Mouse (Mus musculus) cerebellum, adult 11 months (tissue): Measurements from ENCODE around the gene Icam2.
"Not testable (repeated sequence)": the region's sequence is repeated elsewhere in the genome, so short reads cannot be mapped to it uniquely, and the experiment has no call there.

ENCODE experiments used
- DNase-seq: peaks from one replicate; pipeline ENCODE4 v3.0.0; 2022

The Icam2 gene

DNA sequence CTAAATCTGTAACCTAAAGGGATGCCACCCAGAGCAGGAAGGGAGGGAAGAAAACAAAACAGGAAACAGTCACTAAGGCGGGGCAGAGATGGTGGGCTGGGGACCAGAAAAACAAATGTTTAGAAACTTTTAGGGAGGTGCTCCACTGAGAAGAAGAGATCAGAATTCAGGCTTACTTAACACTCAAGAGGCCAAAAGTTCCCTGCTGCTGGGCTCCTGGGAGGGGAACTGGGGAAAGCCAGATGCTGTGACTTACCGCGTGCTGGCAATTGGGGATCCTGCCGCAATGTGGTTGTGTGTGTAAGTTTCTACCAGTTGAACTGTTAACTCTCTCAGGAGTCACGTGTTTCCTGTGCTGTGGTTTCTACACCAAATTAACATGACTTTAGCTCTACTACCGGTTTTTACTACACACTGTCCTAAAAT lies at the start of gene Icam2:
Gene Icam2 (minus strand): TSS at position 285 of the 426 bp plus-strand sequence.
- DNase-seq = no peak

DNA sequence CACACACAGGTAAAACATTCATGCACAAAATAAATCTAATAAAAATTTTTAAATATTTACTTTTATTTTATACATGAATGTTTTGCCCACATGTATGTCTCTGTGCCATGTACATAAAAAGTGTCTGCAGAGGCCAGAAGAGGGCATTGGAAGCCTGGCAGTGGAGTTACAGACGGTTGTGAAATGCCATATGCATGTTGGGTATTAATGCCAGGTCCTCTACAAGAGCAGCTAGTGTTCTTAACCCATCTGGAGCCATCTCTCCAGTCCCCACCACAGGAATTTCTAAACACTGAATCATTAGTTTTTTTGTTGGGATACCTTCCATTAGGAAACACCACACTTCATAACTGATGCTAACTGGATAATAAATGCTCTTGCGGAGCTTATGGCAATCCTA lies 49.7 kb upstream of the Icam2 start:
- no peak for DNase-seq

DNA sequence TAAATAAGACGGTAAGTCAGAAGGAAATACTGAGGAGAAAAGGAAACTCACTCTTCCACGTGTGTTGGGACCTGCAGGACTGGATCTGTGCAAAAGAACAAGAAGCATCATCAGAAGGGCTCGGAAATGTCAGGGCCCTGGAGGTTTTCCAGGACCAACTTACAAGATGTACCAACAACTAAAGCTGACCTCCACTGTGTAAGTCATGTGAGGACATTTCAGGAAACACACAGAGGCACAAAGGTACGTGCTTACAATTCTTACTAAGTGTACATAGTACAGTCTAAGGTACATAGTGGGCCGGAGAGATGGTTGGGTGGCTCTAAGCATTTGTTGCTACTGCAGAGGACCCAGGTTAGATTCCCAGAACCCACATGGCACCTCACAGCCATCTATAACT lies 49.2 kb upstream of the Icam2 start:
- DNase-seq = no peak

DNA sequence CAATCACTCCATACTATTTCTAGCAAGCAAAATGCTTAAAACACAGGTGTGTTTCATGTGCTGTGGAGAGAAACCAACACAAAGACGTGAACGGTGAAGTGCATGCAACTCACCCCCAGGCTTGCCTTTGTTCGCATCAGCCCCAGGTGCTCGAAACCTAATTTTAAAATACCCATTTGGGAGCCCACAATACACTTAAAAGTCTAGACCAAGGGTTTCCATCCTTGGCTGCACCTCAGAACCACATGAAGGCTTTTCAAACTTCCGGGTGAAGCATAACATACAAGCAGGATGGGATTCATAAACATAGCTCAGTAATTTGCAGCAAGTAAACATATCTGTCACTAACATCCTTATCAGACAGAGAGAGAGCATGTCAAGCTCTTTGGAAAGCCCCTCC lies 42.5 kb upstream of the Icam2 start:
- no peak for DNase-seq

DNA sequence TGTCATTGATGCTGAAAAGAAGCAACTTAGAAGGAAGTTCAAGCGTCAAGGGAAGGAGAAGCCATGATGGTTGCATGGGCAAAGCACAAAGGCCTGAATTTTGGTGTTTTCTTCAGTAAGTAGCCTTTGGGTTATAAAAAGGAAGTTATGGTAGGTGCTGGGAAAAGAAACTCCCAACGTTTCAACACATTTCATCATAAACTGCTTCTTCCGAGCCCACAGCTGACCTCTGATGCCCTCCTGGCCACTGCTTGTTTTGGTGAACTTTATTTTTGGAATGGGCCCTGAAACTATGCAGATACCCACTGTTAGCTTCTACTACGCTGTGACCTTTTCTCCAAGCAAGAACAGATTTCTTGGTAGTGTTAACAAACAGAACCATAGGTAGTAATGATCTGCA lies 41.8 kb upstream of the Icam2 start:
- no peak for DNase-seq

DNA sequence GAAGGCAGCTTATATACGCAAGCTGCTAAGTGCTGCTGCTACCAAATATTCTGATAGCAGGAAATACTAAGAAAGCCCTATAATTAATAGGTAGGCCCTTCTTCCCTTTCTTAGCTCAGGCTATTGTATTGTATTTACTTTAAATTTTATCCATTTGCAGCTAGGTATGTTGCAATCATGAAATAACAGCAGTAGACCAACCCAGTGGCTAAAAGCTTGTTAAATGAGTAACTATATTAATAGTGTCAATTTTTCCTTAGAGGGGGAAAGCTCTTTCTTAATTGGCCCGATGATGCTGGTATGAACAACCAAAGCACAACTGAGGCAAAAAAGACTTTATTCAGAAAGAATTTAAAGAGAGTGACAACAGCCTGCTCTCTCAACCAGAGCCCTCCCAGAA lies 40.7 kb upstream of the Icam2 start:
- DNase-seq = no peak

DNA sequence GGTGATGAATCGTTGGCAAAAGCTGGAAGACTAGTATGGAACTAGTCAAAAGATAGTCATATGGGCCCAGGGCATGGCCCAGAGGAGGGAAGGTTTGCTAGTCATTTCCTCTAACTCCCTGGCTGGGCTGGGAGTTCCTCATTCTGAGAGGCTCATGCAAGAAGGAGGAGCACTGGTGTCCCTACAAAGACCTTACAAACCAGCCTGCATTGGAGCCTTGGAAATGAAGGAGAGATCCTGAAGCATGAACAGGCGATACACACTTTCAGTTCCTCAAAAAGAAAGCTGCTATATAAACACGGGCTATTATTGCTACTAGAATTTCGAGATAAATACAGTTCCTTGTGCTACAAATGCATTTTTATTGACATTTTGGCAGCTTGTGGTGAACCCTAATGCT lies 40.2 kb upstream of the Icam2 start:
- no peak for DNase-seq

DNA sequence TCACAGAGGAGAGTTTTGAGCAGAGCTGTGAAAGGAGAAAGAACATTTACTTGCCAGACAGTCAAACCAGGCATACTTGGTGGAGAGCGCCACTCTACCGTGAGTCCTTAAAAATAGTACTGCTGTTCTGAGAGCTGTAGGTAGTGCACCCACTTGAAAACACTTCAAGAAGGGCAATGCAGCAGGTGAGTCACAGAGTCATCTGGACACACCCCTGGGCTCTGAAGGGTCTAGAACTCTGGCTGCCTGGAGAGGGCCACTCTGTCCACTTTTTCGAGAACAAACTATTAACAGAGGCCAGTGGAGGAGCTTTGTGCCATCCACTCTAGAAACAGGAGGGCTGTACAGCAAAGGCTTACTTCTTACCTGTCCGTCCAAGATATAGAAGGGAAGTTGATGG lies 38.6 kb upstream of the Icam2 start:
- DNase-seq = no peak

DNA sequence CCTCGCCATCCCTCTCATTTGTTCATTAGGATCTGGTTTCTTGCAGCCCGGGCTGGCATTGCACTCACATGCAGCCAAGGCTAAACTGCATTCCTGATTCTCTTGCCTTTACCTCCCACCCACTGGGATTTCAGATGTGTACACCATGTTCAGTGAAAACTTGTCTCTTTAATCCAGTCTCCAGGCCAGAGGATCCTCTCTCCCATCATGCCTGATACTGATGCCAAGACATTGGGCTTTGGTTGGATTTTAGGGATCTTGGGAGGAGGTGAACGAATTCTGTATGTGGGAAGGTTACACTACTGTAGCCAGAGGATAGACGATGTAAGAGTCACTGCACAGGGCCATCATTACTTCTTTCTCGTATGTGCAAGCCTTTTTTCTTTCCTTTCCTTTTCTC lies 37.3 kb upstream of the Icam2 start:
- DNase-seq = no peak

DNA sequence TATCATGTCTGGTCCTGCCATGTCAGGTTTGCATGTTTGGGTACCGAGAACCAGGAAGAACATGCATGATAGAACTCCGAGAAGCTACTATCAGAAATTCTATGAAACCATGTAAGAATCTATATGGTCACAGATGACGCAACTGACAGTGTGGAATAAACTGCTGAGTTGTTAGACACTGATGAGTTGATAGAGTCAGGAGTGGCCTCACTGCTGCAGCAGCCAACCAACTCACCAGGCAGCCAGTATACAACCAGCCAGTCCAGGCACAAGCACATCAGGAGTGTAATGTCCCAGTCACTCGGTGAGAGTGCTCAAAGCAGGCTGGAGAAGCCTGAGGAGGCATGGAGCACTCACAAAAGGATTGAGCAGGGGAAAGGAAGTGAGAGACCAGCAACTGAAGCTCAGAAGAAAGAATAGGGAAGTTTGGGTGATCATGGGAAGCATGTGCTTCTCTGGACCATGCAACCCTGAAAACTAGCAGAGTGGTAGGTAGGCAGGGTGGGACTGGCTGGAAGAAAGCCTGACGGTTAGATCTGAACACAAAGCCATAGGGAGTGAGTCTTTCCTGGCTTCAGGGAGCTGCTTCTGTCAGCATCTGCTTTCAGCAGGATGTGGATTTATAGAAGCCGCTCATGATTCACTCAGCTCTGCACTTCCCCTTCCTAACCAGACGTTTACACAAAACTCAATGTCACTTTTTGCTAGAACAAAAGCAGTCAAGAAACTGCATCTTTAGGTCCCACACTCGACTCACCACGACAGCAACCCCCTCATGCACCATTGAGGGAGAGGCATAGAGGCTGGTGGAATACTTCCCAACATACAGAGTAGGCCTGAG lies 31.6 kb upstream of the Icam2 start:
- no peak for DNase-seq

DNA sequence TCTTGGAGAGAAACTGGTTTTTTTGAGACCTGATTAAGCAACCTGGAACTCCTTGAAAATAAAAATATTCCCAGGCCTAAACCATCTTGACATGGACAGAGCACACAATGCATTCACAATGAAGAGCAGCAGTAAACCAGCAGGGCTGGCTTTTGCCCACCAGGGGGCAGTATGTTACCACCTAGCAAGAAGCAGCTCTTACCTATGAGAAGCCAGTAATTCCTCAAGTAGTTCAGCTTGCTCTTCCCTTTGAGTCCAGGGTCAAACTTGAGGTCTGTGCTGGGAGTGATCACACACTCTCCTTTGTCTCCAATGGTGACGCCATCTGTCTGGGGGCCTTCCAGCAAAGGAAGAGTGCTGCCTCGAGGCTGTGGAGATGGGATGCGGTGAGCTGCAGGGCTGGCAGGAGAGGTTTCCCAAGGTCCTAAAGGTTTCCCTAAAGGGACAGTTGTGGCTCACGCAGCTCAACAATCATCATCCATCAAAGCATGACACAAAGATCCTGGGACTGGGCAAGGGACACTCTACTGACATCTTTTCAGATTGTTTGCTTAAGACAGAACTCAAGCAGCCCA lies 30.8 kb upstream of the Icam2 start:
- DNase-seq = peak; percentile 74

DNA sequence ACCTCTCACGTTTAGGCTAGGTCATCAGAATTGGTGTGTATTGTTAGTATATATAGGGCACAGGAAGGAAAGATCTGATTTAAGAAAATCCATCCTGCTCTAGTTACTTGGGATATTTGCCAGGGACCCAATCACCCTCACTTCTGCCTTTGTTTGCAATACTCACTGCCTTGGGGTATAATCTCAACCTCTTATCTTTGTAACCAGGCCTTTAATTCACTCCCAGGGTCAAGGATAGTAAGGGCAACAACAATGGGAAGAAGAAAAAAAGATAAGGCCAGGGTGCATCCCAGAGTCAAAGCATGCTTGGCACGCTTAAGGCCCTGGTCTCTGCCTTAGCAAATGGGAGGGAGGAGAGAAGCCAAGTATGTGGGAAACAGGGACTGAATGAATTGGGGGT lies 30.0 kb upstream of the Icam2 start:
- no peak for DNase-seq

DNA sequence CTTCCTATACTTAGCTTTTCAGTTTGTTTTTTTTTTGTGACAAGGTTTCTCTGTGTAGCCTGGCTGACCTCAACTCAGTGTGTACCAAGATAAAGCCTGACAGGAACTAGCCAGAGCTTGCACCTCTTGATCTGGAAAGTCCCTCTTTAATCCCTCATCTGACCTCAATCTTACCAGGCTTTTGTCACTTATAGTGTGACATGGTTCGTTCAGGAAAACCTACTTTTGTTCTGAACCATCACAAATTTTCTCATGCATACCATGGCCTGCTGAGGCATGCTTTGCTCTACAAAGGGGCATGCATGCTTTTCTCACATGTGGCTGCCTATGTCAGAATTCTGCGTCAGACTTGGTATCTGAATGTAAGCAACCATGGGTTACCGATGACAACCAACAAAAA lies 28.5 kb upstream of the Icam2 start:
- DNase-seq = no peak

DNA sequence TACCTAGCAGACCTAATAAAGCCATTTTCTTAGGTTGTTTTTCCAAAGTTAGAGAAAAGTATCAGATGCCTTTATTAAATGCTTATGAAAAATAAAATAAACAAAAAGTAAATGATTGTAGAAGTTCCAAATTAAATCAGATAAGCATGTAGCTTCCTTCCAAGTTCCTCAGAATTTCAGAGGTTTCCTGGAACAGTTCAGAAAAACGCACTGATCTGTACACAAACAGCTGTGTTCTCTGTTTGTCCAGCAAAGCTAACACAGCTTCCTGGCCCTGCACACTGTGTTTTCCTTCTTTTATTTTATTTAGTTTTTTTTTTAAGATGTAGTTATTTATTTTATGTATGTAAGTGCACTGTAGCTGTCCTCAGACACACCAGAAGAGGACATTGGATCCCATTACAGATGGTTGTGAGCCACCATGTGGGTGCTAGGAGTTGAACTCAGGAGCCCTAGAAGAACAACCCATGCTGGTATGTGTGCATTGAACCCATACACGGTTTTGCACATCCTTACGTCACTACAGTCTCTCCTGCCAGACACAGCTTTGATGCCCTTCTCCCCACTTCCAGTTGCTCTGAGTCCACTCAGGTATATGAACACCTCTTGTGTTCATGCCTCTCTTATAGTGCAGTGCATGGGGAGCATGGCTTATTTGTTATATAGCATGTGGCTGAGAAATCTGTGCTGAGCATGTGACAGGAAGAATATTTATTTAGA lies 24.9 kb upstream of the Icam2 start:
- DNase-seq = no peak

DNA sequence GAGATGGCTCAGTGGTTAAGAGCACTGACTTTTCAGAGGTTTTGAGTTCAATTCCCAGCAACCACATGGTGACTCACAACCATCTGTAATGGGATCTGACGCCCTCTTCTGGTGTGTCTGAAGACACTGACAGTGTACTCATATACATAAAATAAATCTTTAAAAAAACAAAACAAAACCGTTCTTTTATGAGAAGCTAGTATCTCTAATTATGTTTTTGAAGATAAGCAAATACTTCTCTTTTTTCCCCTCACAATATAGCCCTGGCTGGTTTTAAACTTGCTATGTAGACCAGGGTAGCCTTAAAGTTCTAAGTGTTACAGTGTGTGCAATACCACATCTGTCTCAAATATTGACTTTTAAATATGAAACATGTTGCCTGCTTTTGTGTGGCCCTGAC lies 23.3 kb upstream of the Icam2 start:
- no peak for DNase-seq

DNA sequence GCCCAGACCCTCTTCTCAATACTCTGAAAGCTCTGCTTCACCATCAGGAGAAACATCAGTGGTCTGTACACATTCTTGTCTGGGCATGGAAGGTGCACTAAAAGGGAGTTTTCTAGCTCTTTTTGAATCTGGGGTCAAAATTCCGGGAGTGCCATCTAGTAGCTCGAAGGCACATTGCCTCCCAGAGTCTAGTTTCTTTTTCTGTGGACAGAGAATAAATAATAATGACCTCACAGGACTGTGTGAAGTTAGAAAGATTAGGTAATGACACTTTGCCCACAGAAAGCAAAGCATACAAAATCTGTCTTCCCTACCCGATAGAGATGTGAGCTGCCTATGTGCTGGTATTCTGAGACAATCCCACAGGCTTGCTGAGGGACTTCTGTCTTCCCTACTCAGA lies 22.6 kb upstream of the Icam2 start:
- no peak for DNase-seq

DNA sequence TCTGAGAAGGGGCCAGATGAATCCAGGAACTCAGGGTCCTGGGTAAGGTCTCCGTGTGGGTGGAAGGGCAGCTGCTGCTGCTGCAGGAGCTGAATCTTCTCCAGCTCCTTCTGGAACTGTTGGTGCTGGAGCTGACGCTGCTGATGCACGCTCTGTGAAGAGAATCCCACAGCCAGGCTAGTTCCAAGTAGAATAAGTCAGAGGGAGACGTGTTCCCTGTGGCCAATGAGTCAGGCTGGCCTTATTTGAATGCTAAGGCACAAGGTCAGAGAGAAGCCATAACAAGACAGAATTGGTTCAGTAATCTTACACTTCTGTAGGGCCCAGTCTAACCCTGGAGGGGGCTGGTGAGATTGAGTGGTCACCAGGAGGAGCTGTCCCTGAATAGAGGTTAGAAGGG lies 22.1 kb upstream of the Icam2 start:
- DNase-seq = no peak

DNA sequence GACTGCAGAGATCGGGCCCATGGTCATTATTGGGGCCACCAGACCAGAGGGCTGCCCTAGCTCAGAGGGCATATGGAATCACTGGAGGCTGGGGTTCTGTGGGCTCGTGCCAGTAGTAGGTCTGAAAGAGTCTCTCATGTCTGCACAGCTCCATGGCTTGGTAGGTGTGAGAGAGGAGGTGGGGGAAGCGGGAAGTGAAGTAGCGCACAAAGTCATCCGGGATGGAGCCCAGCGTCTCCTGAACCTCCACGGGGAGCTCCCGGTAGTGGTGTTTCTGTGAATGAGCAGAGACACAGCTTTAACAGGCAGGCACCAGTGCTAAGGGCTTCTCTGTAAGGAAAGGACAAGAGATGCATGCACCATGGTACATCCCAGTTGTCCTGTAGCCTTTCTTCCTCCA lies 10.6 kb upstream of the Icam2 start:
- DNase-seq = no peak

DNA sequence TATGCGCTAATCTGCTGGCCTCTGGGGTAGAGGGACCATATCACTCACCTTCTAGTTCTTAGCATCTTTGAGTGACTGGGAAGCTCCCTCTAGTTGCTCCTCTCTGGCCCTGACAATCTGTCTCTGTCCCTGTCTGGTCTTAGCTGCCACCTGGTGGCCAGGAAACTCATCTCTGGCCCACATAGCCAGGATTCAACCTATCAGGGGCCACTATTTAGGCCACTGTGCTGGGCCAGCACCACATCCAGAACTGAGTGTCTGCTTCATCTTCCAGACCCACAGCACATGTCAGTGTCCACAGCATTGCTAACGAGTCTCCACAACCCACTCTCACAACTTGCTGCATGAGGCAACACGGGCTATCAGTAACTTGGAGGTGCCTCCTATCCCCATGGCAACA lies 9.8 kb upstream of the Icam2 start:
- peak; percentile 20 for DNase-seq

DNA sequence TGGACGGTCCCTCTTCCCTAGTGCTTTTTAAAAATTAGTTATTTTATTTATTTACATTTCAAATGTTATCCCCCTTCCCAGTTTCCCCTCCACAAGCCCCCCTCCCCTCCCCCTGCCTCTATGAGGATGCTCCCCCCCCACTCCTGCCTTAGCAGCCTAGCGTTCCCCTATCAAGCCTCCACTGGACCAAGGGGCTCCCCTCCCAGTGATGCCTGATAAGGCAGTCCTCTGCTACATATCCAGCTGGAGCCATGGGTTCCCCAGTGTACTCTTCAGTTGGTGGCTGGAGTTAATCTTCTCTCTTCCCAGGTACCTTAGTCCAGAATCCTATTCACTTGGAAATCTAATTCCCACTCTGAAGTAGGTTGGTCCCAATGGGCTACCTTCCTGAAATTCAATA lies 6.2 kb upstream of the Icam2 start:
- not testable (repeated sequence) for DNase-seq

DNA sequence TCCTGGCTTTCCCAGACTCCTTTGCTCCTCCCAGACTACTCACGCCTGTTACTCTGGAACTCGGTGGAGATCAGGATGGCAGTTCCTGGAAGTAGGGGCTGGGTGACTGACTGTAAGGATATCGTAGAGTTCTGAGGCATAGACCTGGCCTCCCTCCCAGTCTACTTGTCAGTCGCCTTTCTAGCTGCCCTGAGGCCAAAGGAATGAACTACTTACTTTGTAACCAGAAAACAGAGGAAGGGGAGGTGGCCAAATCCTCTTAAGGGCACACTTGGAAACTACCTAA lies 5.4 kb upstream of the Icam2 start:
- DNase-seq = no peak

DNA sequence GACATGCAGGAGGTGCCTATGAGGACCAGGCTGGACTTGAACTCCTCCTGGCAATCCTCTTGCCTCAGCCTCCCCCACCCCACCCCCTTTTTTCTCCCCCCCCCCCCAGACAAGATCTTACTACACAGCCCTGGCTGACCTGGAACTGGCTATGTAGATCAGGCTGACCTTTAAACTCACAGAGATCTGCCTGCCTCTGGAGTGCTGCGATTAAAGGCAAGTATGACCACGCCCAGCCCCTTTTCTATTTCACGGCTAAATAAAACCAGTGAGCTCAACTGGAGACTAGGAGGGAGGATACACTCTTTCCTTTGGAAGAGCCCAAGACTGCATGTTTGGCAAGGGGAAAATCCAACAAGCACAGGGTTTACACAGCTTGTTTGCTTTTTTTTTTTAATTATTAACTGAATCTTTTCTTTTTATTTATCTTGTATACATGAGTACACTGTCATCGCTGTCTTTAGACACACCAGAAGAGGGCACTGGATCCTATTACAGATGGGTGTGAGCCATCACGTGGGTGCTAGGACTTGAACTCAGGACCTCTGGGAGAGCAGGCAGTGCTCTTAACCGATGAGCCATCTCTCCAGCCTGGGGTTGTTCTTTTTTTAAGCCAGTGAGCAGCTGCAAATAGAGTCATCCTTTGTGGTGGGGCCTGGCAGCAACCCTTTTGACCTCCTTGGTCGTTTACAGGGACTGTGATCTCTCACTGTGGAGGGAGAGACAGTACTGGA lies 4.9 kb upstream of the Icam2 start:
- no peak for DNase-seq

DNA sequence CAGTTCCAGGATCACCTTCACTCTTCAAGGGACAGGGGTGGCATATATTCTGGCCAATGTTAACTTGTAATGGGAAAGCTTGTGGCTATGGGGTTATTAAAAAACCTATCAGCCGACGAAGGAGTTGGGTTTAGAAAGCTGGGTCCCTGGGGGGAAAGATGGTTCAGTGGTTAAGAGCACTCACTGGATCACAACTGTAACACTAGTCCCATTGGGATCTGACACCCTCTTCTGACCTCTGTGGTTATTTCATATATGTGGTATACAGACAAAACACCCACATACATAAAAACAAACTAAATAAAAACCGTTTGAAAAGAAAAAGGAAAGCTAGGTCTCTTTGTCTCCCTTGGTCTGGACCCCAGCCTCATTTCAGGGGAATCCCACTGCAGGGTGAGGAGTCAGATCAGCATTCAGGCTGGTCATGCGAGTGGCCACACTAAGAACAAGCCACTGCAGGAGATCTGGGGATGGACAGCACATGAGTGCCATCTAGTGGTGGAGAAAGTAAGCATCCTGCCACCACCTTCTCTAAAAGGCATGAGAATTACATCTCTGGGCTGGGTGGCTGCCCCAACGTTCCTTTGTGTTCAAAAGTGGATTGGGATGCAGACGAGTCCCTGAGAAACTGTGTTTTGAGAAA lies 3.8 kb upstream of the Icam2 start:
- DNase-seq = peak; percentile 53
